Mouse (Mus musculus) adrenal gland, adult 2 months (tissue): Measurements from ENCODE around the gene Klf7. TPM values are rescaled to one million over a fixed set of nuclear protein-coding genes. Genes with fewer than 3 reads are reported as not detected.

Experiments used
- DNase-seq: peaks from one replicate; pipeline ENCODE4 v3.0.0; 2021
- polyA plus RNA-seq: library from polyadenylated mRNA; depleted of rRNA; stranded (reverse); fragments of >200 nt; gene quantifications from 2 replicates; pipeline ENCODE4 v1.2.3, GENCODE M21; 2012
- total RNA-seq, 2 experiments: library from RNA; stranded (reverse); gene quantifications; 2 replicates each; pipeline ENCODE4 v1.2.3; 2021

Klf7 gene
- total and polyA plus RNA-seq, 3 experiments, result 13.4 to 18.6 (median 15.5) TPM

DNA sequence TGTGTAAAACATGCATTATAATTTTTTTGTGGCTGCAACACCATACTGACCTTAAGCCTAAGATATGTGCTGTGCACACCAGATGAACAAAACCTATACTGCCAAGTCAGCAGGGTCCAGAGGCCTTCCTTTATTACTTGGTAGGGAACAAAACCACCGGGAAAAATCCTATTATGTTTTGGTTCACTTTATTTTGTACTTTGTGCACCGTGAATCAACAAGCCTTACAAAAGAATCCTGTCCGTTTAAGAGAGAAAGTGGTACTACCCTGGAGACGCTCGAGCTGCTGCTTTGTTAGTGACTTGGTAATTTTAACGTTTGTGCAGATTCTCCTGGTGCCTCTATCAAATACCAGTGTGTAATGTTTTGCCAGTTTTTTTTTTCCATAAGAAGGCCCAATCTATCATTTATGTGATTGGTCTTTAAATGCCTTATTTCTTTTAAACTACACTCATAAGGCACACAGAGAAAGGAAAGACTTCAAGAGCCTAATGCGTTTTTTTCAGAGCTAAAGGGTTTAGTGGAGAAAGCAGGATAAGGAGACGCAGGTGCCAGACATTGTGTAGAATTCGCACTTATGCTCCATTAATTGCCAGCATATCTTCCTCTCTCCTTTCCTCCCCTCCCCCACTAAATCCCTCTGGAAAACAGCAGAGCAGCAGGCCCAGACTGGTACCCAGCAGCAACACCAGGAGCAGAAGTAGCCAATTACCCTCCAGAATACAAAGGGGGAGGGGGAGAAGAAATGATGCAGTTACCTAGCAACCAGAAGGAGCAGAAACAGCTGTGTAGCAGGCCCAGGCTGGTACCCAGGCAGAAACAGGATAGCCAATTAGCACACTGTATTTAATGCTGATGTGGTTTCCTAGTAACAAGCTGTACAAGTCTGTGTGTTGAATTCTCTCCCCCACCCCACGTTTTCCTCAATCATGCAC, 55.5 kb downstream of the Klf7 start:
- no peak for DNase-seq

DNA sequence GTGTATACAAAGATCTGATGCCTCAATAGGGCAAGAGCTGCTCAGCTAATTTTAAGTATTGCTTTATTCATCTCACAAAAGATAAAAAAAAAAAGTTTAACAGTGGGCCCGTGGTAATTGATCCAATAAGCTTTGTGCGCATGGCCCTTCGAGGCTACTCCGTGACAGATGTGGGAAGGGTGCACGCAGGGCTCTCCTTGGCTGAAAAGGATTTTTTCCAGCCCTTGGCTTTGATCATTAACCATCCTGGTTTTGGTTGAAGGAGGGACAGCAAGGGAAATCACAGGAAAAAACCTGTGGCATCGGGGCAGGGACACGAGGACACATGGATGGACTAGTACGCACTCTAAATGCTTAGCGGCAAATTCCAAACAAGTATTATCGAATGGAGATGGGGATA, 60.6 kb downstream of the Klf7 start:
- no peak for DNase-seq

DNA sequence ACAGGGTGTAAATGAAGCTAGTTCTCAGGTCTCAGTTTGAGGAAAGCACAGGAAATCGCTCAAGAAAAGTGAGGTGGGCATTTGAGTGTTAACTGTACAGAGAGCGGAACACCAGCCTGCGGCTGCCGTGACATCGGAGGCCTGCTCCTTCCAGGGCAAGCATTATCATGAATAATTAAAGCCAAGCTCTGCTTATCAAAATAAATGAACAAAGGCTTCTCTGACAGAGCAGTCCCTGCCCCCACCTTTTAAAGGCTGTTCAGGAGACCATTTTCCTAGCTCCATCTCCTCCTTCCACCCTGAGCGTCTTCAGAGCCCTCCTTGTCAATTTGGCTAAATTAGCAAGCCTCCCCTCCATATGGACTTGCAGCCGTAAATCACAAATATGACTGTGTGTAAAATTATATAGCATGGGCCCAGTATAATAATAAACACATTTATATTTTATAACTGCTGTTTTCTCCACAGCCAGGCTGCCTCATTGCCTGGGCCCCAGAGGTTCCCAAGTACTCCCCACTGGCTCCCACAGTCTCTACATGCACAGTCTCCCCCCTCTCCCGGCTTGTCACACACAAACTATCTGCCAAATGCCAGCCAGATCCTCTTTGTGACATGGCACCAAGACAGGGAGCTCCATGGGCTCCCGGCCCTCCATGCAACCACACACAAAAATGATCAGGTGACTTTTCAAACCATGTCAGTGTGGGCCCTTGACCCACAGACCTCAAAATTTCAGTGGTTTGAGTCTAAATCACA, 61.2 kb downstream of the Klf7 start:
- DNase-seq, result no peak

DNA sequence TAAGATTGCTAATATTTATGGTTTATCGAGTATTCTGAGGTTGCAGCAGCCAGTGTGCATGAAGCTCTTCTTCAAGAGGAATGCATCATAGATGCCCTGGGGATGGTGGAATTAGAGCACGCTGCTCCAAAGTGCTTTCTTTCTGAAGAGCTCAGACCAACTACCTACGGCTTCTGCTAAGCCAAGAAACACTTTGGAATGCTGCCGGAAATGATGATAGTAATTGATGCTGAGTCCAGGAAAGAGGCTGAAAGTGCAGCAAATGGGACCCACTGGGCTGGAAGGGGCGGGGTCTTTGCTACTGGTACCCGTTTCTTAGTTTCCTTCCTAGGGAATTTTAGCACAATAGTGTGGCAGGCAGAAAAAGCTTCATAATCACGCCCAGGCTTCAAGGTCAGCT, 62.0 kb downstream of the Klf7 start:
- peak; percentile 30 for DNase-seq

DNA sequence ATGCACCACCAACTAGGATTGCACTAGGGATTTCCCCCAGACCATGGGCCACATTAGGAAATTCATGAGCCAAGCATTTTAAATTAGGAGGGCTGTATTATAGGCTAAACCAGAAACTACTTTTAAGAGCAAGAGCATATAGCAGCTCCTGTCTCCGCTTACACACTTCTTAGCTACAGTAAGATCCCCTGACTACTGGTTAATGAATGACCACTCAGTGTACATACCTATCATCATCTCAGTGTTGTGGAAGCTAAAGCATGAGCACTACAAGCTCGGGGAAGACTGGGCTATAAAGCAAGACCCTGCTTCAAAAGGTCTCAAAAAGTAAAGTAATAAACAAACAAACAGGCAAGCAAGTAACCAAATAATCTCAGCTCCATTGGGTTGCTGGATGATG, 65.5 kb downstream of the Klf7 start:
- DNase-seq, result no peak

DNA sequence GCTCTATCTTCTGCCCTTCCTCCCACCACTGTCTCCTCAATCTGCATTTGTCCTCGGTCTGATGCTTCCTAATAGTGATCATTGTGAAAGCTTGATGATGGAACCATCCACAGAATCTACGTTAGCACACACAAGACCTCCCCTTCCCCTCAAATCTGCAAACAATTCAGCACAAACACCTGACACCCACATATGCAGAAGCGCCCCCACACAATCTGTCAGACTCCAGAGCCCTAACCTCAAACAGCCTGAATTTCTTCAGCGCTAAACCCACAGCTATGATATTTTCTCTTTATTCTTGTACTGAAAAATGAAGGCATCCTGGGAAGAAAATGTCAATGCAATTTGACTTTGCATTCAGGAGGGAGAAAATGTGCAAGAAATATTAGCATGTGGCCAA, 66.1 kb downstream of the Klf7 start:
- no peak for DNase-seq

DNA sequence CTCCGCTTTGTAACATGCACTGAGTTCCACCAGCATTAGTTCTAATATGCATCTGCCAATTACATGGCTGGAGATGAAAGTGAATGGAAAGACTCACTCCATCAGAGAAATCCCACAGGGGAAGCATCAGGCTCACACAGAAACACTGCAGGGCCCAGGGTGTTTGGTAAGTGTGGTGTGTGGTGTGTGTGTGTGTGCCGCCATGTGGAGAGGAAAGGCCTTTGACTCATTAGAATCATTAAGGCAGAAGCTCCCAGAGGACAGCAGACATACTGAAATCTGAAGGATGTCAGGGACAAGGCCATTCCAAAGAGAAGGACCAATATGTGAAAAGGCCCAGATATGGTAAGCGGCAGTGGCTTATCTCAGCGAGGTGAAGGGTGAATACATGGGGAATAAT, 66.9 kb downstream of the Klf7 start:
- no peak for DNase-seq

DNA sequence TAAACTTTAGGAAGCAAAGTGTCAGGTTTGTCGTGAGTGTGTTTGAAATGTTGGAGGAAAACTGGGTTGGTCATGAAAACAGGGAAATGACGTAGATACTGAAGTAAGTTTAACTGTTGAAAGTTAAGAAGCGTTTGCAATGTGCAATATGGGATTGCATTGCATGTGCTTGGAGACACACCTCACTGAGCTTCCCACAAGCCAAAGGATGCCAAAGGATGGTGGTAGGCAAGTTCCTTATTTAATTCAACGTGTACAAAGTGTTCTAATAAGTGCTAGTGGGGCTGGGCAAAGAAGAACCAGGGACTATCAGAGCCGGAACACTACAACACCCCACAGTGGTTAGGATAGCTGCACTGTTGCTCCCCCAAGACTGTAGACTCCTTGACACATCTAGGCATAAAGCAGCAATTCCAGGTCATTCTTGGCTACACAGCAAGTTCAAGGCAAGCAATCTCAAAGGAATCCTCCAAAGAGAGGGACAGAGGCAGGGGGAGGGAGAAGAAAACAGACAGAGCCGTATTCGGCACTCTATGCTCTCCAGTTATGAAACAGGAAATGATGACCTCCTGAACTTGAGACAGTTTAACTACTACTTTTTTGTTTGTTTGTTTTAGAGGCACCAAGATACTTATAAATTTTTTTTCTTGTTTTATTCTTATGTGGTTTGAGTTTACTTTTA, 69.9 kb downstream of the Klf7 start:
- no peak for DNase-seq

DNA sequence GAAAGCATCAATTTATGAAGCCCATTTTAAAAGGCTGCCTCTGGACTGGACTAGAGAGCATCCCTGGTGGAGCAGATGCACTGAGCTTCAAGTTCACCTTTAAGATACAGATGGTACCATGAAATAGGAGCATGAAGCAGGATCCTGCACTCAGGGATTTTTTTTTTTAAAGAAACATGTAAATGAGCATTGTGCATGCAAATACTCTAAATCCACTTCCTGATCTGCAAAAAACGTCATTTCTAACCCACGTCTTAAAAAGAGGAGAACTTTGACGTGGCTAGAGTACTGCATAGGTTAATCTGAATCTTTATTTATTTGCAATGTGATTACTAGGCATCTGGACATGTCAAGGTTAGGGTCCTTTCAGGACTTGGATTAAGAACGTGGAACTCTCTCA, 73.5 kb downstream of the Klf7 start:
- no peak for DNase-seq

DNA sequence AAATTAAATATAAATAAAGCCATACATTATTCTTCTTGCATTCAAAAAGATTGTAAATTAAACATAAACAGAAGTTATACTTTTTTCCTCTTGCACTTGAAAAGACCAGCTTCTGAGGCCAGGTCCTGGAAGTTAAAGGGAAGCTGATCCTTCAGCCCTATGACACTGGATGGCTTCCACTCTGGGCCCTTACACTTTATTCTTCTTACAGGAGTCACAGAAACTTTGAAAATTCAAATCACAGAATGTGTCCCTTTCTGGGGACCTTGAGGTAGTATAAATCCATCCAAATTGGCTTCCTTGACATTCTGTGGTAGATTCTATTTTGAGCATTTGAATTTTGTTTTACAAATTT, 75.3 kb downstream of the Klf7 start:
- DNase-seq, result no peak

DNA sequence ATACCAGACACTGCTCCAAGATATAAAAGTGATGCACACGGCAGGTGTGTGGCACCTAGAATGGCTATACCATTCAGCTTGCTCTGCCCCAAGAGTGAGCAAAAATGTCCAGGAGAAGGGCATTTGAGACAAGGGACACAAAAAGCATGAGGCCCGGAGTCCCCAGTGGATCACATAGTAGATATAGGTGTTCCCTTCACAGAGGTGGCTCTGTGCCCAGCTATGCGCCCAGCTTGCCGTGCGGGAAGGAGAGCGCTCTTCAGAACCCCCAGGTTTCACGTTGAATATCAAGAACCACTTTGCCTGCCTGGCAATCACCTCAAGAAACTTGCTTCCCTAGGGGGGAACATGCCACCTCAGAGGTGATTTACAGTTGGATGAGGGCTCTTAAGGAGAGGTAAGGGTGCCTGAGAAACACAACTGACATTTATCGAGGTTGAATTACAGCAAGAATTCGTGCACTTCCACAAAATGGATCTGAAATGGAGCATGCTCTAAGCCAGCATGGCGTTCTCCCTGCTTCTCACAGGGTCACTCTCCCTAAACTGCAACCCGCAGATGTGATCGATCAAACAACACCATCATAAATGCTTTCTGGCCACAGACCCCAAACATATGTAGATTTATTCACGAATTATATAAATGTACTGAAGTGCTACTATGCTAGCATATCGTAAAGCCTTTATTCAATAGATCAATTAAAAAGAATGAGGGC, 75.8 kb downstream of the Klf7 start:
- DNase-seq, result no peak

DNA sequence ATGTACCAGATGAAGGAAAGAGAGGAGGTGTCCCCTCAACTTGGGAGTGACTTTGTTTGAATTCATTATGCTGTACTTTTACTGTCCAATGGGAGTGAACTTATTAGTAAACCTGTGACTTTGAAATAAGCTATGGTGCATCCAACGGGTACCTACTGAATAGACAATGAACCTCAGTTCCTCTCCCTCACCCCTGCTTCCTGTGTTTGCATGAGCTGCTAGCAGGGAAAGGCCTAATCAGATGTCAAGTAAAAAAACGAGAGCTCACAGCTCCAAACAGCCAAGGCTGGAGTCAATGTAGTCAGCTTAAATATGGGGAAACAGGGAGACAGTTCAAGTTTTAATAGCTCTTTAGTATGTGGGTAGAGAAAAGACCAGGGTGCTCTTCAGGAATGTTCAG, 77.5 kb downstream of the Klf7 start:
- DNase-seq, result no peak

DNA sequence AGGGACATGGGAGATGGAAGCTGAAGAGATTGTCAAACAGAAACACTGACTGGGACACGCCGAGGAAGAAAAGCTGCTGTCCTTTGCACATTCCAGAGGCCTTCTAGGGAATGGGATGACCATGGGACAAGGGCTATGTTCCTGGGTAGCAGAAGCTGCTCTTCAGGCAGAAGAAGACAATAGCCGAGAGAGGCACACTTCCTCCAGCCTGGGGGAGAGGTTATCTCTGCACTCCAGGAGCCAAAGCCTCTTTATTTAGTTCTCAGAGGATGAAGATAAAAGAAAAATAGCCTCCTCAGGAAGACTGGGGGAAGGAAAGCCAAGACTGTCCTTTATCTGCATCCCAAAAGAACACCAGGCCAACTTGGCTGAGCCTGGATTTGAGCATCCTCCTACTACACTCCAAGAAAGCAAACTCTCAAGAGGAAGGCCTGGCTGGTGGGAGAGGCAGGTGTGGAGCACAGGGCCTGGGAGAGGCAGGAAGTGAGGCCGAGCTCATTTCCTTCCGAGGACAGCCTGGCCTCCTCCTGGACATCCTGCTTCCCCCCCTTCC, 81.2 kb downstream of the Klf7 start:
- DNase-seq, result peak; percentile 48

DNA sequence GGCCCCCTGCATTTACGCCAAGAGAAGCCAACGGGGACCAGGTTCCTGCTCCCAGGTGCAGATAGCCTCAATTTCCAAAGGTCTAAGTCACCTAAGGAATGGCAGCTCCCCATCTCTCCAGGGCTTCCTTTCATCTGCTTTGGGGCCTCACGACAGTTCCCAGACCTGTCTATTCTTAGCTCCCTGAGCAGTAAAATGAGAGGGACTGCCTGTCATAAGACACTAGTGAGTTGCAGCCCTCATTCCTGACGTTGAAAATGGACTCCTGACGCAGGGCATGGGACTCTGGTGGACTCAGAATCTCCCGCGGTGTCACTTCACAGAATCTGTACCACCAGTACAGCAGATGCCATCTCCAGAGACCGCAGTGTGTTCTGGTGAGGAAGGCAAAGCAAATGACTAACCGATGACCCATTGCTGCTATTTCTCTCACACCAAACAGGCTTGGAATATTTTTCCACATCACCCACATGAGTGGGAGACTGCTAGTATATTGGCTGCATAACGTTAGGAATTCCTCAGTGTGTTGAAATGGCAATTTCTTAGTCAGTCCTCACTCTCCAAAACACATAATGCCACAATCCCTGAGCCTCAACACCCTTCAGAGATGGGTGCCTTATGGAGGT, 81.9 kb downstream of the Klf7 start:
- DNase-seq, result no peak

DNA sequence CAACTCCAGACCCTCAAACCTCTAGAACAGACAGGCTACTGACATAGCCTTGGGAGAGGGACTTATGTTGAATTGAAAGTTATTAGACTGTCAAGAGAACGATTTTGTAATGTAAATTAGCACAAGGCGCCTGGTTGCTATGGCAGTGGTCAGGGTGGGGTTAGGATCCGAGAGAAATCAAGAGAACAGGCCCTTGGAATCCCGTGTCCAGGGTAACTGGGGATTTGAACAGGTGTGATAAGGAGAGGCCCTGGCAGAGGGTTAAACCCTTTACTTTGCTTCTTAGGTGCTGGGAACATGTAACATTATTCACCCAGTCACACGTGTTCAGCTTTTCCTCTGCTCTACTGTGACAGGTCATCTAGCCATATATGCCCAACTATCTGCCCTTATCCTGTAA, 83.7 kb downstream of the Klf7 start:
- DNase-seq, result no peak

DNA sequence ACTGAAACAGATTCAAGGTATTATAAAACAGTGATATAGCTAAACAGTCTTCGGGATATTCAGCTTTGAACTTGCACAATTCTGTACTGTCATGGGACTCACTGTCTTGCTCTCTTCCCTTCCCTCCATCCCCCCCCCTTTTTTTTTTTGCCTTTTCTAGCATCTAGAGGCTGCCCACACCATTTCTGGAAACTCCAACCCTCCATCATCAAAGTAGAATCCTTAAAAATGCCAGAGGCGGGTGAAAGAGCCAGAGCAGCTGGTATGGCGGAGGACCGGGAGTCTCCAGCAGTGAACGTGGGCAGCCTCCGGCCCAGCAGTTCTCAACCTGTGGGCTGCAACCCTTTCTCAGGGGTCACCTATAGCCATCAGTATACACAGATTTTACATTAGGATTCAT, 84.3 kb downstream of the Klf7 start:
- no peak for DNase-seq

DNA sequence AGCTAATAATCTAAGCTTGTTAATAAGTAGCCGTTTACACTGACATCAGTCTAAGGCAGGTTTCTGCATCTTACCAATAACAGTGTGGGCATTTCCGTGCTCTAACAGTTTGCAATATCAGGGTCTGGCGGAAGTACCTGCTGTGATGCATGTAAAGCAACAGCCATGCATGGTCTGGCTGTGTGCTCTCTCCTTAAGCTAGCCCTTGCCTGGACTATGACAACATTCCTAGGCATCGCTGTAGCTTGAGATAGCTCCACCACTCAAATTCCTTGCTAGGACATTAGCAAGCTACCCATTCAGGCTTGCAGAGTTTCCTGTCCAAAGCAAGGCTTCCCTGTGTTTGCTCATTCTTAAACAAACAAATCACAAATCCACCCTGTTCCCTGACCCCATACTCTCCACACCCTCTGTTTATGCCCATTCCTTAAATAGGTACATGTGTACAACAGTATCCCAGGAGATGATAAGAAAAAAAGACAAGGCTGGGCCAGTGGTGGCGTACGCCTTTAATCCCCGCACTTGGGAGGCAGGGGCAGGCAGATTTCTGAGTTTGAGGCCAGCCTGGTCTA, 85.1 kb downstream of the Klf7 start:
- DNase-seq, result no peak

DNA sequence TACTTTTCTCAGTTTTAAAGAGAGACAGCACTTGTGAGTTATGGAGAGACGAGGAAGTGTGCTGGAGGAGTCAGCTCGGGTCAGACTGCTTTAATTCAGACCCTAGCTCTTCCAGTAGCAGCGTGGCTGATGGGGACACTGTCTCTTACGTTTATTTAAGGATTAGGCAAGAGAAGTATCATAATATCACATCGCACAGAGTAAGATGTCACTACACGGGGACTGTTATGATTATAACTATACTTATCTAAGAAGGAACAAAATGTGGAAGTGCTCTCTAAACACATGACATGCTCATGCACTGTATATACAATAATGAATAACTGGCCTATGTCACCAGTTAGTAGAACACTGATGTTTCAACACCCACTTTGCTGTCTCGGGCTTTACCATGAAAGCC, 86.3 kb downstream of the Klf7 start:
- no peak for DNase-seq

DNA sequence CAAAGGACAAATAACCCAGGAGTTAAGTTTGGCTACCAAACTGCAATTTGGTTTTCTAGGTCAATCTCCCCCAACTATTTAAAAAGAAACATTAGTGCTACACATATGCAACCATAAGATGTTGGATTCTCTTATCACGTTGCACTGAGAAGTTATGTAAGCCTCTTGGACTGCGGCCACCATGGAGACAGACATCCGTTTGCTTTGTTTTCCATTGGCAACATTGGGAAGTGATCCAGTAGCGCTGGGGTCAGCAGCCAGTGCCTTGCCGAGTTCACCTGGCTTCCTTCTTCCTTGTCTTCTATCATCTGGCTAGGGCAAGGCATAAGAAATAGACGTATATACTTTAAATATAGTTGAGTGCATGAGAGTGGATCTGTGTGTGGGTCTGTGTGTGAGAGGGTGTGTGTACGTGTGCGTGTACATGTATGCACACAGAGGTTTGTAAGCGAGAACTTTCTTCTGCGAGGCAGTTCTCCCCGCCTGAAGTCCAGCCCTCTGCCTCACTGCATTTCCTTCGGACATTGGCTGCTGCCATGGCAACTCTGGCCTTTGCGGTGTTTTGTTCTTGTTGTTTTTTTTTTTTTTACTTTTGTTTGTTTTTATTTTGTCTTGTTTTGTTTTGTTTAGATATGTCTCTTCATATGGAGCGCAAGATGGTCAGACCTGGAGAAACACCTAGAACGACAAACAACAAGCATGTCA, 86.8 kb downstream of the Klf7 start:
- peak; percentile 33 for DNase-seq

DNA sequence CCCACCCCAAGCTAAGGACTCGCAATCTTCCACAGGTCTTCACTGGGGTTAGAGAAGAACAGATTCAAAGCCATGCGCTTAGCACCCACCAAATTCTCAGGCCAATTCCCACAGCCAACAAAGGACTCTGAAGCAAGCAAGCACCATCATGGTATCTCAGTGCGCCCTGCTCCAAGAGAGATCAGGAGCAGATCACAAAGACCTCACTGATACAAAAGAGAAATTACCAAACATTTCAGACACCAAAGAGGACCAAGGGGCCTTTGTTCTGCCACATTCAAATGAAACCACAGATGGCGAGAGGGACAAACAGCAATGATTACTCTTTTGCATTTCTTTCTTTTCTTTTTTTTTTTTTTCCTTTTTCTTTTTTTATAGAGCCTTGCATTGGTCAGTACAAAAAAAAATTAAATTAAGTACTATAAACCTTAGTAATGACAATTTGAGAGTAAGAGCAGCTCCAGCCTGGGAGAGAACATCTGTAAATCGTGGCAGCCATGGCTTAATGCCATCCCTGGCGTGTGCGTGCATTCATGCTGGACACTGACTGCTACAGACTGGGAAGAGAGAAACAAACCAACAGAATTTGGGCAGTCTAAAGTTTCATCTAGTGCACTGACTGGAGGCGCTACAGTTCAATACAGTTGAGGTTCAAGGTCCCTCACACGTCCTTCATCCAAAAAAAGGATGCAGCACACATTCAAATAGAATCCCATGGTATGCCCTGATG, 89.4 kb downstream of the Klf7 start:
- no peak for DNase-seq
